Mouse (Mus musculus): ENCODE measurements around the gene Ifitm1. TPM values are rescaled to one million over a fixed set of nuclear protein-coding genes. Genes with fewer than 3 reads are reported as not detected.

Gene Ifitm1
- polyA plus RNA-seq, 1 experiment from 2014 or later = 510 TPM

DNA sequence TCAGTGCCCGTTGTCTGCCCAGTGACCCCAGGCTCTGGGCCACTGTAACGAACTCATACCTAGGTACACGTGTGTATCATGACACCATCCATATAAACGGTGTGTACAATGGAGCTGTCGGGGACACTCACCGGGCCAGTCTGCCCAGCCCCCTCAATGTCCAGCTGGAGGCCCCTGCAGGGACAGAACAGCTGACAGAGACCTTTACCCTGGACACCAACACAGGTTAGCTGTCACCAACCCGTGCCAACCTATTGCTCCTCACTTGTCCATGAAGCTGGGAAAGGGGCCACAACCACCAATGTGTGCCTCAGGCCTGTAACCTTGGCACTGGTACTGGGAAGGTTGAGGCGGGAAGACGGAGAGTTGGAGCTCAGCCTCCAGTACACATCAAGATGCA is 24.7 kb upstream of the Ifitm1 start:
- DNase-seq (ENCODE audit: low spot score) = peak; percentile 41
- TF ChIP-seq CTCF (IDR thresholded peaks at IDR 0.05) (no peak), EP300 (IDR thresholded peaks at IDR 0.05) (no peak)

DNA sequence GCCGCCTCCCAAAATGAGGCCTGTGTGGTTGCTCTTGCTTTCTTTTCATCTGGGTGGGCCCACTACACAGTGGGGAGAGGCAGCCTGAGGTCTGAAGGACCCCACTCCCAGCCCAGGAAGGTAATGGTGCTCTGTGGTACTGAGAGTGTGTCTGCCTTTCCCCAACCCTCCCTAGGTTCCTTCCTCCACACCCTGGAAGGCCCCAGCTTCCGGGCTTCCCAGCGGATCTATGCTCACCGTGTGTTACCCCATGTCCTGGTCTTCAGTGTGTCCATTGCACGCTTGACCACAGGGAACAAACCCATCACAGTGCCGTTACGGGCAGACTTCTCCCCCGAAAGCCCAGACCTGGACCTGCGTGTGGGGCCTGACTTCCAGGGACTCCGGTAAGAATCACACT is 24.2 kb upstream of the Ifitm1 start:
- DNase-seq (ENCODE audit: low spot score) (no peak), ATAC-seq (no peak)
- Histone ChIP-seq H3K4me1 (ENCODE audit: insufficient read depth, low read depth, low read length) (peaks cover 13% of the 10 kb centered on the region; the same call in 1 of the 2 replicates), H3K4me2 (replicated peaks; ENCODE audit: low read depth, low read length) (peak overlapping the region; percentile 57; the same call in 1 of the 2 replicates), H3K9me3 (ENCODE audit: low read length) (no peaks in the 10 kb centered on the region), H3K4me3 (ENCODE audit: low read depth, low read length) (no peak overlapping the region), H3K27ac (ENCODE audit: low read length) (peak overlapping the region; percentile 93), H3K36me3 (ENCODE audit: insufficient read depth, low read length) (peaks cover 13% of the 10 kb centered on the region; the same call in 1 of the 2 replicates), H3K9ac (replicated peaks; ENCODE audit: low read depth) (no peak overlapping the region; the same call in 1 of the 2 replicates), H3K27me3 (replicated peaks; ENCODE audit: insufficient read depth, low read length) (no peaks in the 10 kb centered on the region)
- 81% methylated on average over 10 of the region's 10 CpGs for WGBS
- TF ChIP-seq CTCF (IDR thresholded peaks at IDR 0.05) (no peak), EP300 (IDR thresholded peaks at IDR 0.05) (no peak)

More for the DNA sequence above, 24.7 kb upstream of the Ifitm1 start:
- Histone ChIP-seq H3K4me3 (ENCODE audit: low read depth, low read length) (peak overlapping the region; percentile 51; the same call in 1 of the 2 replicates), H3K4me1 (ENCODE audit: insufficient read depth, low read depth, low read length) (peaks cover 13% of the 10 kb centered on the region; the same call in 1 of the 2 replicates), H3K9ac (replicated peaks; ENCODE audit: low read depth) (peak overlapping the region; percentile 43), H3K27ac (ENCODE audit: low read length) (peak overlapping the region; percentile 93), H3K27me3 (replicated peaks; ENCODE audit: insufficient read depth, low read length) (no peaks in the 10 kb centered on the region), H3K9me3 (ENCODE audit: low read length) (no peaks in the 10 kb centered on the region), H3K36me3 (ENCODE audit: insufficient read depth, low read length) (peaks cover 13% of the 10 kb centered on the region; the same call in 1 of the 2 replicates), H3K4me2 (replicated peaks; ENCODE audit: low read depth, low read length) (peak overlapping the region; percentile 57)
- no peak for ATAC-seq
- WGBS = 35% methylated on average over 9 of the region's 9 CpGs

GRCm38 (mm10) chr7:140943356-140943755 is 23.7 kb upstream of the Ifitm1 start:
- Histone ChIP-seq H3K27me3 (replicated peaks; ENCODE audit: insufficient read depth, low read length) (no peaks in the 10 kb centered on the region), H3K4me3 (ENCODE audit: low read depth, low read length) (no peak overlapping the region), H3K4me1 (ENCODE audit: insufficient read depth, low read depth, low read length) (peaks cover 13% of the 10 kb centered on the region; the same call in 1 of the 2 replicates), H3K36me3 (ENCODE audit: insufficient read depth, low read length) (peaks cover 18% of the 10 kb centered on the region; the same call in 1 of the 2 replicates), H3K4me2 (replicated peaks; ENCODE audit: low read depth, low read length) (no peak overlapping the region), H3K27ac (ENCODE audit: low read length) (peak overlapping the region; percentile 93; the same call in 1 of the 2 replicates), H3K9ac (replicated peaks; ENCODE audit: low read depth) (no peak overlapping the region), H3K9me3 (ENCODE audit: low read length) (no peaks in the 10 kb centered on the region)
- no peak for ATAC-seq
- peak; percentile 11 for DNase-seq (ENCODE audit: low spot score)
- TF ChIP-seq EP300 (IDR thresholded peaks at IDR 0.05) = no peak
- TF ChIP-seq CTCF (IDR thresholded peaks at IDR 0.05) = no peak
- 56% methylated on average over 4 of the region's 4 CpGs for WGBS

DNA sequence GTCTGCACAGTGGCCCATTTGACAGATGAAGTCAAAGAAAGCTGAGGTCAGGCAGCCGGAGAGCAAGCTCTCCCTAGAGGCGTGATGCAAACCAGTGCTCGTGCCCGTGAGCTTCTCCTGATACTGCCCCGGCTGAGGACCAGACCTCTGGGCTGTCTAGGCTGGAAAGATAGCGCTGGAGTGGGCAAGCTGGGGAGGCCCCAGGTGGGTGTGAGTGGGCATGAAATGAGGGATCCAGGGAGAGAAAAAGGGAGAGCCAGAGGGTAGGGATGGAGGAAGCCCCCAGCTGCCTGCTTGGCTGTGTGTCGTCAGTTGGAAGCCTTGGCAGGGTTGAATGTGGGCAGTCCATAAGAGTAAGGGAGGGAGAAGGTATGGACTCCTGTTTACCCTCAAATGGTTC is 22.8 kb upstream of the Ifitm1 start:
- no peak overlapping the region for H3K27ac ChIP-seq (ENCODE audit: low read length)
- H3K36me3 ChIP-seq (ENCODE audit: insufficient read depth, low read length) = peaks cover 20% of the 10 kb centered on the region; the same call in 1 of the 2 replicates
- H3K4me3 ChIP-seq (ENCODE audit: low read depth, low read length) = no peak overlapping the region
- H3K4me1 ChIP-seq (ENCODE audit: insufficient read depth, low read depth, low read length) = peaks cover 13% of the 10 kb centered on the region; the same call in 1 of the 2 replicates
- DNase-seq (ENCODE audit: low spot score) (no peak), ATAC-seq (no peak)
- no peak overlapping the region for H3K9ac ChIP-seq (replicated peaks; ENCODE audit: low read depth)
- H3K4me2 ChIP-seq (replicated peaks; ENCODE audit: low read depth, low read length) = no peak overlapping the region
- no peaks in the 10 kb centered on the region for H3K9me3 ChIP-seq (ENCODE audit: low read length)
- TF ChIP-seq EP300 (IDR thresholded peaks at IDR 0.05) (no peak), CTCF (IDR thresholded peaks at IDR 0.05) (no peak)
- 90% methylated on average over 7 of the region's 7 CpGs for WGBS
- no peaks in the 10 kb centered on the region for H3K27me3 ChIP-seq (replicated peaks; ENCODE audit: insufficient read depth, low read length)

GRCm38 (mm10) chr7:140945247-140945646 is 21.8 kb upstream of the Ifitm1 start:
- no peak overlapping the region for H3K4me2 ChIP-seq (replicated peaks; ENCODE audit: low read depth, low read length)
- H3K36me3 ChIP-seq (ENCODE audit: insufficient read depth, low read length) = peaks cover 26% of the 10 kb centered on the region; the same call in 1 of the 2 replicates
- H3K4me3 ChIP-seq (ENCODE audit: low read depth, low read length) = no peak overlapping the region
- no peak for DNase-seq (ENCODE audit: low spot score)
- no peaks in the 10 kb centered on the region for H3K27me3 ChIP-seq (replicated peaks; ENCODE audit: insufficient read depth, low read length)
- WGBS = 93% methylated on average over 5 of the region's 5 CpGs
- no peak overlapping the region for H3K9ac ChIP-seq (replicated peaks; ENCODE audit: low read depth)
- TF ChIP-seq CTCF (IDR thresholded peaks at IDR 0.05) (no peak), EP300 (IDR thresholded peaks at IDR 0.05) (no peak)
- H3K9me3 ChIP-seq (ENCODE audit: low read length) = no peaks in the 10 kb centered on the region
- H3K4me1 ChIP-seq (ENCODE audit: insufficient read depth, low read depth, low read length) = peaks cover 13% of the 10 kb centered on the region; the same call in 1 of the 2 replicates
- no peak for ATAC-seq
- no peak overlapping the region for H3K27ac ChIP-seq (ENCODE audit: low read length)

DNA sequence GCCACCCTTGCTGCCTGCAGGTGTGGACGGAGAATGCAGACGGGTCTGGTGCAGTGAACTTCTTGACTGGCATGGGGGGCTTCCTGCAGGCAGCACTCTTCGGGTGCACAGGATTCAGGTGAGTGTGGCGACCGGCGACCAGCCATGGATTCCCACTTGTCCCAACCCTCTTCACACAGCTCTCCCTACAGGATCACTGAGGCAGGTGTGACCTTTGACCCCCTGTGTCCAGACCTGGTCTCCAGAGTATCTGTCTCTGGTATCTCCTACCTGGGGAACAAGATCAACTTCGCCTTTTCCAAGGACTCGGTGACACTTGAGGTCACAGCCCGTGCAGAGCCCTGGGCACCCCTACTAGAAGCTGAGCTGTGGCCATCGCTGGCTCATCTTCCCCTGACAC is 20.7 kb upstream of the Ifitm1 start:
- DNase-seq (ENCODE audit: low spot score) = no peak
- Histone ChIP-seq H3K9me3 (ENCODE audit: low read length) (no peaks in the 10 kb centered on the region), H3K27ac (ENCODE audit: low read length) (peak overlapping the region; percentile 49), H3K36me3 (ENCODE audit: insufficient read depth, low read length) (peaks cover 26% of the 10 kb centered on the region; the same call in 1 of the 2 replicates), H3K4me2 (replicated peaks; ENCODE audit: low read depth, low read length) (no peak overlapping the region), H3K9ac (replicated peaks; ENCODE audit: low read depth) (no peak overlapping the region), H3K4me1 (ENCODE audit: insufficient read depth, low read depth, low read length) (peaks cover 23% of the 10 kb centered on the region; the same call in 1 of the 2 replicates), H3K27me3 (replicated peaks; ENCODE audit: insufficient read depth, low read length) (no peaks in the 10 kb centered on the region), H3K4me3 (ENCODE audit: low read depth, low read length) (no peak overlapping the region)
- WGBS = 86% methylated on average over 10 of the region's 10 CpGs
- no peak for TF ChIP-seq EP300 (IDR thresholded peaks at IDR 0.05)
- no peak for TF ChIP-seq CTCF (IDR thresholded peaks at IDR 0.05)
- no peak for ATAC-seq
